Mouse (Mus musculus) left cerebral cortex, postnatal 4 days (tissue): ENCODE results near the gene Exosc2. TPM values are rescaled to one million over a fixed set of nuclear protein-coding genes. Genes with fewer than 3 reads are reported as not detected.

ENCODE experiments used
- DNase-seq: peaks from one replicate; pipeline ENCODE4 v3.0.0-alpha.2; 2022
- intact Hi-C: fragments of 180-260 bp; cut with DNase I; formaldehyde crosslinking; loops from one replicate; pipeline ENCODE4 v1.15.1; 2025
- total RNA-seq, 2 experiments: library from RNA; stranded (reverse); gene quantifications; 2 replicates each; pipeline ENCODE4 v1.2.3; 2021

Exosc2 gene
- total RNA-seq, 2 experiments from 2014 or later: 28.4 to 29.0 TPM

GRCm38 (mm10) chr2:31720783-31721182 is 50.3 kb downstream of the Exosc2 start:
- DNase-seq: peak; percentile 13
- intact Hi-C loops: no loop called here

- intact Hi-C loops: no loop called here
These were observed 54.4 kb downstream of the Exosc2 start for GRCm38 (mm10) chr2:31724730-31725490.

GRCm38 (mm10) chr2:31727576-31728277 is 57.2 kb downstream of the Exosc2 start:
- DNase-seq: no peak
- intact Hi-C loops: no loop called here

More at GRCm38 (mm10) chr2:31724730-31725490, 54.4 kb downstream of the Exosc2 start:
- DNase-seq: no peak

GRCm38 (mm10) chr2:31730640-31731039 is 60.1 kb downstream of the Exosc2 start:
- no peak for DNase-seq
- intact Hi-C loops: no loop called here

Other genes with a start within 250 kb of the Exosc2 start
- 10 to 100 TPM; 14.7 to 18.2 TPM for gene Ass1, start 200.5 kb upstream of the Exosc2 start, total RNA-seq
- gene Fubp3, start 98.1 kb upstream of the Exosc2 start, total RNA-seq: 10 to 100 TPM; 48.9 to 50.9 TPM
- gene Prdm12, start 30.7 kb upstream of the Exosc2 start, total RNA-seq: under 1 TPM; 0.44 to 0.64 TPM
- 10 to 100 TPM; 51.3 to 54.4 TPM for gene Abl1, start 17.7 kb downstream of the Exosc2 start, total RNA-seq
- not detected for gene Qrfp, start 139.9 kb downstream of the Exosc2 start, total RNA-seq
- gene Fibcd1, start 175.3 kb downstream of the Exosc2 start, total RNA-seq: 1 to 10 TPM; 3.9 to 9.9 TPM
- gene Lamc3, start 216.6 kb downstream of the Exosc2 start, total RNA-seq: 10 to 100 TPM; 11.8 to 12.7 TPM